Mouse (Mus musculus) adrenal gland, postnatal 10 days (tissue): ENCODE measurements around the gene Hdhd3. TPM values are rescaled to one million over a fixed set of nuclear protein-coding genes. Genes with fewer than 3 reads are reported as not detected.

Experiments used
- DNase-seq: peaks from one replicate; pipeline ENCODE4 v3.0.0; 2021; ENCODE audit warnings: mixed read lengths
- total RNA-seq, 2 experiments: library from RNA; stranded (reverse); gene quantifications; 2 replicates each; pipeline ENCODE4 v1.2.3; 2021

Gene Hdhd3
- total RNA-seq, 2 experiments from 2014 or later = 16.7 to 19.5 TPM

DNA sequence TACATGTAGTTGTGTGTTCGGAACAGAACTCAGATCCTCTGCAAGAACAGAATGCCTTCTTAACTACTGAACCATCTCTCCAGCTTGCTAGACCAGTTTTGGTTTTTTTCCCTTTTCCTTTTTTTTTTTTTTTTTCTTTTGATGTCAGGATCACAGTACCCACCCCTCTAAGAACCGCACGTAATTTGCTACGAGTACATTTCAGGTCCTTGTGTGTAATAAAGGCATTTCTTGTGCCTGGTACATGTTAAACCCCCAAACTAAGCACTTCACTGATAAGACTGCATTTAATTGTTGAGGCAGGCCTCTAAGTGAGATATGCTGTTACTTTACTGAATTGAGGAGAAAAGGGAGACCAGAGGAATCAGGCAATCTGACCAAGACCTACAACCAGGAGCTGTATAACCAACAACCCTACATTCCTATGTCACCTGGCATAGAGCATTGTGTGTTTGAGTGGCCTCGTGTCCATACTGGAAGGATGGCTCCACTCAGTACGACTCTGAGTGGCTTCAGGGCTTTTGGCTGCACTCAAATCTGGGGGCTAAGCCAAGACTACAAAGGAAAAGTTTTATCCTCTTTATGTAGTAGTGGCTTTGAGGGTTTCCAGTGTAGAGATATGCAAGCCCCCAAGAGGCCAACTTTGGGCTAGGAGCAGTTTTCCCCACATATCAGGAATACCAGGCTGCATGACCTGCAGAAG is 25.6 kb downstream of the Hdhd3 start:
- no peak for DNase-seq

GRCm38 (mm10) chr4:62475793-62476192 is 27.5 kb downstream of the Hdhd3 start:
- DNase-seq = no peak

DNA sequence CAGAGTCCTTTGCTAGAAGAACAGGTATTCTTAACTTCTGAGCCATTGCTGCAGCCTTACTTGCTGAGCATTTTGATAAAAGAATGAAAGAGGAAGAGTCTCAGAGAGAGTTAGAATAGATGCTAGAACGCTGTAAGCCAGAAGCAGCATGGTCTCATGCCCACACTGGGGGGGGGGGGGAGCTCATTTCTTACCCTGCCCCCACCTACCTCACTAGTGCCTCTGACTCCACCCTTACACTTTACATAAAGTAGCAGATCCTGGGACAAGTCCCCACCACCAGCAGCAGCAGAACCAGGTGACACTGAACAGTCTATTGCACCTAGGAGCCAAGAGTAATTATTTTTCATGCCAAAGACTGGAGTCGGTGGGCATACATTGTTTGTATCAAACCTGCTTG is 28.1 kb downstream of the Hdhd3 start:
- no peak for DNase-seq

DNA sequence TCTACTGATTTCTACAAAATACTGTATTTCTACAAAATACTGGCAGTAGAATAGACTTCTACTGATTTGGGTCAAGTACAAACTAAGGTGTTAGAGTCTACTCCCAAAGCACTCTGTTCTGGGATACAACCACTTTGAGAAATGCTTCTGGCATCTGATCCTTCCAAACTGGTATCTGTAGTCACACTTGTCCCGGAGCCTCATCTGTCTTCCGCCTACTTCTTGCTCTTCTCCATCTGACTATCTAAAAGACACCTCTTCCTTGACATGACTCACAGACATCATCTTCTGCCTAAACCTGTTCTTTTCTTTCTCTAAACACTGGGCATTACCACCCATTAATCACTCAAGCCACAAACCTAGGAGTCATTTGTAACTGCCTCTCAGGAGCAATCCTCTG is 31.2 kb downstream of the Hdhd3 start:
- DNase-seq = no peak

DNA sequence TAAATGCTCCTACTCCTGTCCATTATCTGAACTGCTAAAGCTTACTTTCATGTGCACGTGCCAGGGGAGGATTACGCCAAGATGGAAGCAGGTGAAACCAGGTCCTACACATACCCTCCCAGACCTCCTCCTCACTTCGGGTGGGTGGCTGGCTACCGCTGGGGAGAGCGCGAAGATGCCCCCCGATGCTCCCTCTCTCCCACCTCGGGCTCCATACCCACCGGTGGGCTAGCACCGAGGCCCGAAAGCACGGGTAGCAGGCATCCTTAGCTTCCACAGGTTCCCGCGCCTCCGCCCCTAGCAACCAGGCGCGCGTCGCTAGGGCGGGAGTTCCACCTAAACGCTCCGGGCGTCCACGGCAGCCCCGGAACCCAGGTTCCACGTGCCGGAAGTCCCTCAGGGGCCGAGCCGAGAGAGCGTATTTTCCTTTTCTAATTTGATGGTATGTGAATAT is 32.6 kb downstream of the Hdhd3 start, which contains the start of gene Wdr31:
Gene Wdr31 (minus strand): TSS at position 299 of the 454 bp plus-strand sequence.
- DNase-seq = peak; percentile 90

DNA sequence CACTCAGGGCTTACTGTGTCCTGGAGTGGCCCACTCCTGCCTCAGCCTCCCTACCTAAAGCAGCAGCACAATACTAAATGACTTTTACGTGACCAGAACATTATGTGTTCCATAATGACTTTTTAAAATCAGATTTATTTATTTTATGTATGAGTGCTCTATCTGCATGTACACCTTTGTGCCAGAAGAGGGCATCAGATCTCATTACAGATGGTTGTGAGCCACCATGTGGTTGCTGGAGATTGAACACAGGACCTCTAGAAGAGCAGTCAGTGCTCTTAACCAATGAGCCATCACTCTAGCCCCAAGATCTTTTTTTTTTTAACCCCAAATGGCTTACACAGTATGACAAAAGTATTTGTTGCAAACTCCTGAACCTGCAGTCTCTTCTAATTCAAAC is 35.1 kb downstream of the Hdhd3 start:
- no peak for DNase-seq

- no peak for DNase-seq
Measured at GRCm38 (mm10) chr4:62463124-62463523, 40.1 kb downstream of the Hdhd3 start.

DNA sequence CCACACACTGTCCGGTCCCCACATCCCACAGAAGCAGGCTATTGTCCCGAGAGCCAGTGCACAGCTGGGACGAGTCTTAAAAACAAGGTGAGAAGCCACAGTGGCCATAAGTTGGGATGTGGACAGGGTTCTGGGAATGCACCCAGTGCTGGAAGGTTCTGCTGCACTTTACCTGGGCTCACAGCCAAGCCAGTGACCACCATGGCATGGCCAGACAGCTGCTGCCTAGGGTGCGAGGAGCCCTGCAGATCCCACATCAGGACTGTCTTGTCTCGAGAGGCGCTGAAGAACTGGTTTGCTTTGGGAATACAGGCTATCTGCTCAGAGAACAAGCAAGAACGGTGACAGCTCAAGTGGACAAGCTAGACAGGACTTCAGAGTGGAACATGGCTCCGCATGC is 42.9 kb downstream of the Hdhd3 start:
- no peak for DNase-seq

- DNase-seq = no peak
Measured at GRCm38 (mm10) chr4:62459081-62459480, 44.2 kb downstream of the Hdhd3 start.

GRCm38 (mm10) chr4:62454995-62455394 is 48.3 kb downstream of the Hdhd3 start:
- DNase-seq = peak; percentile 56

Other genes with a start within 250 kb of the Hdhd3 start
- 10 to 100 TPM; 14.8 to 16.6 TPM for gene Slc31a2, start 240.9 kb downstream of the Hdhd3 start, total RNA-seq
- 10 to 100 TPM; 30.1 to 36.6 TPM for gene Fkbp15, start 142.9 kb downstream of the Hdhd3 start, total RNA-seq
- 10 to 100 TPM; 59.3 to 59.5 TPM for gene Slc31a1, start 142.7 kb downstream of the Hdhd3 start, total RNA-seq
- gene Cdc26, start 94.8 kb downstream of the Hdhd3 start, total RNA-seq = 10 to 100 TPM; 60.0 to 70.8 TPM
- 10 to 100 TPM; 19.8 to 21.3 TPM for gene Prpf4, start 94.7 kb downstream of the Hdhd3 start, total RNA-seq
- gene Rnf183, start 68.2 kb downstream of the Hdhd3 start, total RNA-seq = not detected
- gene Wdr31, start 32.6 kb downstream of the Hdhd3 start, total RNA-seq = 1 to 10 TPM; 2.4 to 3.7 TPM
- 1 to 10 TPM in 1 of 2 experiments, under 1 TPM in 1; 0.93 to 1.1 TPM for gene Bspry, start 23.4 kb downstream of the Hdhd3 start, total RNA-seq
- gene Alad, start 16.5 kb upstream of the Hdhd3 start, total RNA-seq = 100 to 1,000 TPM; 110 to 122 TPM
- 10 to 100 TPM; 40.3 to 46.7 TPM for gene Pole3, start 21.6 kb upstream of the Hdhd3 start, total RNA-seq
- under 1 TPM; 0.42 to 0.58 TPM for gene 4933430I17Rik, start 21.9 kb upstream of the Hdhd3 start, total RNA-seq
- 10 to 100 TPM; 37.0 to 58.7 TPM for gene Rgs3, start 56.4 kb upstream of the Hdhd3 start, total RNA-seq